Mouse (Mus musculus) hematopoietic stem cell, adult 5-6 weeks (primary cell): ENCODE measurements around the gene Fzr1. TPM values are rescaled to one million over a fixed set of nuclear protein-coding genes. Genes with fewer than 3 reads are reported as not detected.

Source experiments
- ATAC-seq, 2 experiments: fragments of 125-278 bp in 1 of 2; replicated peaks in 1 of 2; 2 replicates each; pipeline ENCODE4 v1.8.0; 2016 to 2017; ENCODE audit warnings: inconsistent platforms in 2 of 2, mild to moderate bottlenecking in 2 of 2, moderate number of reproducible peaks in 2 of 2, low read depth in 1 of 2, moderate TSS enrichment in 1 of 2; ENCODE audit not compliant: low FRiP score in 2 of 2, poor library complexity in 2 of 2, severe bottlenecking in 2 of 2, insufficient read depth in 1 of 2, low TSS enrichment in 1 of 2
- total RNA-seq: library from RNA; stranded (forward); fragments of 172-1452, 232-1000 nt; gene quantifications from 2 replicates; pipeline ENCODE4 v1.2.3, GENCODE M21; 2017

Fzr1 gene
- total RNA-seq, 1 experiment from 2014 or later, result 11.6 TPM

GRCm38 (mm10) chr10:81393456-81394063, 15.2 kb upstream of the Fzr1 start:
- ATAC-seq, result peak; percentile 15 to 43; a peak in 3 of 4 replicates

- no peak for ATAC-seq
These were observed 14.5 kb upstream of the Fzr1 start, which contains the start of gene Smim24 for GRCm38 (mm10) chr10:81392781-81393185. Gene Smim24 (plus strand): TSS chr10:81393051.

GRCm38 (mm10) chr10:81392270-81392669, 14.0 kb upstream of the Fzr1 start:
- ATAC-seq, result no peak

GRCm38 (mm10) chr10:81390678-81390965, 12.3 kb upstream of the Fzr1 start:
- ATAC-seq, result no peak

GRCm38 (mm10) chr10:81389801-81390677, 11.7 kb upstream of the Fzr1 start:
- ATAC-seq, result peak; percentile 62 to 65; a peak in 3 of 4 replicates

- ATAC-seq, result no peak
These were observed 11.1 kb upstream of the Fzr1 start for GRCm38 (mm10) chr10:81389373-81389772.

GRCm38 (mm10) chr10:81388505-81389055, 10.3 kb upstream of the Fzr1 start, which contains the start of gene Gm48552:
Gene Gm48552 (plus strand): TSS chr10:81389005.
- ATAC-seq, result no peak

- ATAC-seq, result no peak
These were observed 9.4 kb upstream of the Fzr1 start for GRCm38 (mm10) chr10:81387716-81388115.

- no peak for ATAC-seq
These were observed 7.4 kb upstream of the Fzr1 start for GRCm38 (mm10) chr10:81385603-81386306.

GRCm38 (mm10) chr10:81384605-81384982, 6.3 kb upstream of the Fzr1 start:
- ATAC-seq, result peak in 1 of 2 experiments; percentile 0; a peak in 1 of 4 replicates

- ATAC-seq, result peak; percentile 74 to 76
These were observed 5.7 kb upstream of the Fzr1 start, which contains the start of the genes Dohh and Gm48551 for GRCm38 (mm10) chr10:81383802-81384604. Gene Dohh (plus strand): TSS chr10:81384428. Gene Gm48551 (plus strand): TSS chr10:81384466.

GRCm38 (mm10) chr10:81382039-81382438, 3.7 kb upstream of the Fzr1 start:
- ATAC-seq, result peak; percentile 37 to 45

- ATAC-seq, result no peak
These were observed 1.6 kb upstream of the Fzr1 start for GRCm38 (mm10) chr10:81379809-81380378.

GRCm38 (mm10) chr10:81379183-81379553, 852 bp upstream of the Fzr1 start:
- ATAC-seq, result no peak

GRCm38 (mm10) chr10:81378553-81379182, 352 bp upstream of the Fzr1 start:
- peak; percentile 80 to 89 for ATAC-seq

GRCm38 (mm10) chr10:81377362-81377664, 1.0 kb downstream of the Fzr1 start:
- no peak for ATAC-seq
